Mouse (Mus musculus) embryonic facial prominence, embryonic 14.5 days (tissue): ENCODE measurements around the gene Wipi2. TPM values are rescaled to one million over a fixed set of nuclear protein-coding genes. Genes with fewer than 3 reads are reported as not detected.
A peak's percentile ranks its signal among the peaks of the same experiment; 100 is the strongest.

Source experiments
- ATAC-seq: fragments of 200-750 bp; cut with Nextera tagmentation; 2 replicates; pipeline ENCODE4 v1.8.0; 2017; ENCODE audit warnings: low read depth, moderate number of reproducible peaks, moderate TSS enrichment
- DNase-seq: peaks from one replicate; pipeline ENCODE4 v3.0.0-alpha.2; 2015; ENCODE audit warnings: low spot score
- H3K27ac ChIP-seq: fragments of 300-500 bp; sonication (generic); replicated peaks from 2 replicates; pipeline ENCODE4 v1.5.1; 2014; ENCODE audit warnings: low read depth, mild to moderate bottlenecking, low read length, moderate library complexity
- H3K27me3 ChIP-seq: fragments of 300-500 bp; sonication (generic); replicated peaks from 2 replicates; pipeline ENCODE4 v1.6.1; 2014; ENCODE audit warnings: low read length; ENCODE audit not compliant: control insufficient read depth, insufficient read depth
- H3K36me3 ChIP-seq: fragments of 300-500 bp; sonication (generic); 2 replicates; pipeline ENCODE4 v1.6.1; 2014; ENCODE audit warnings: low read length, mixed read lengths; ENCODE audit not compliant: control insufficient read depth, insufficient read depth
- H3K4me1 ChIP-seq: fragments of 300-500 bp; sonication (generic); 2 replicates; pipeline ENCODE4 v1.6.1; 2014; ENCODE audit warnings: antibody characterized with exemption, low read length; ENCODE audit not compliant: control insufficient read depth, insufficient read depth
- H3K4me2 ChIP-seq: fragments of 300-500 bp; sonication (generic); 2 replicates; pipeline ENCODE4 v1.6.1; 2014; ENCODE audit warnings: low read depth, mild to moderate bottlenecking, low read length, moderate library complexity, mixed read lengths
- H3K4me3 ChIP-seq: fragments of 300-500 bp; sonication (generic); 2 replicates; pipeline ENCODE4 v1.5.1; 2014; ENCODE audit warnings: low read depth, mild to moderate bottlenecking, low read length
- H3K9ac ChIP-seq: fragments of 300-500 bp; sonication (generic); 2 replicates; pipeline ENCODE4 v1.6.1; 2014; ENCODE audit warnings: low read depth, mild to moderate bottlenecking, low read length, moderate library complexity, mixed read lengths
- H3K9me3 ChIP-seq: fragments of 300-500 bp; sonication (generic); 2 replicates; pipeline ENCODE4 v1.6.1; 2016; ENCODE audit warnings: low read length; ENCODE audit not compliant: control insufficient read depth
- WGBS: fragments of 180-500 bp; shearing (Covaris S2); extraction: QIAGEN DNeasy Blood & Tissue Kit; methylation state at CpG from one replicate; pipeline ENCODE4 v1.1.7; 2014; 5-methylcytosine and 5-hydroxymethylcytosine counted together
- polyA plus RNA-seq: library from polyadenylated mRNA; unstranded; fragments of >200 nt; fragmentation: Nextera tagmentation; extraction: Ambion mirVana; gene quantifications from 2 replicates; pipeline ENCODE4 v1.2.1, GENCODE M21; 2014

The Wipi2 gene
- polyA plus RNA-seq, 1 experiment from 2014 or later, result 43.8 TPM

DNA sequence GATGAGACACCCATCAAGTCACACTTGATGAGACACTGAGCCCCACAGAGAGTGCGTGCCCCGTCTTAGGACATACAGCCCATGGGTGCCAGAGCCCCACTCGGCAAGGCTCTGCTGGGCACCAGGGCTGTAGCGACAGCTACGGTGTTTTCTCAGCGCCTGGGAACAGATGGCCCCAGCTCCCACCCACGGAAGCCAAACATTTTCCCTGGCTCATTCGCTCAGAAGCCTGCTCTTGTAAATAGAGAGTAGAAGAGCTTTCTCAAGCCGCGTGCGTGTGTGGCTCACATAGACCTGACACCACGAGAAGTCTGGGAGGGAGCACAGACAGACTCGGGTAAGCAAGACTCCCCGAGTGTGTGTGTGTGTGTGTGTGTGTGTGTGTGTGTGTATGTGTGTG is 64.8 kb downstream of the Wipi2 start, which contains the start of gene Slc29a4:
Gene Slc29a4 (plus strand): TSS at position 265 of the 400 bp plus-strand sequence.
- Histone ChIP-seq H3K9ac (no peak within 1 kb of the TSS), H3K4me2 (no peak within 1 kb of the TSS), H3K36me3 (no peaks in the 10 kb centered on the region), H3K4me1 (no peaks in the 10 kb centered on the region), H3K4me3 (no peak within 1 kb of the TSS), H3K27me3 (no peaks in the 10 kb centered on the region), H3K9me3 (no peaks in the 10 kb centered on the region), H3K27ac (no peak within 1 kb of the TSS)
- 65% methylated on average over 14 of the region's 14 CpGs for WGBS
- no peak for ATAC-seq
- no peak for DNase-seq

GRCm38 (mm10) chr5:142692971-142693737 is 65.7 kb downstream of the Wipi2 start:
- Histone ChIP-seq H3K36me3 (no peaks in the 10 kb centered on the region), H3K4me1 (no peaks in the 10 kb centered on the region), H3K9ac (no peak overlapping the region), H3K27me3 (no peaks in the 10 kb centered on the region), H3K9me3 (no peaks in the 10 kb centered on the region), H3K27ac (no peak overlapping the region), H3K4me3 (no peak overlapping the region), H3K4me2 (no peak overlapping the region)
- ATAC-seq (no peak), DNase-seq (no peak)
- 63% methylated on average over 12 of the region's 12 CpGs for WGBS

DNA sequence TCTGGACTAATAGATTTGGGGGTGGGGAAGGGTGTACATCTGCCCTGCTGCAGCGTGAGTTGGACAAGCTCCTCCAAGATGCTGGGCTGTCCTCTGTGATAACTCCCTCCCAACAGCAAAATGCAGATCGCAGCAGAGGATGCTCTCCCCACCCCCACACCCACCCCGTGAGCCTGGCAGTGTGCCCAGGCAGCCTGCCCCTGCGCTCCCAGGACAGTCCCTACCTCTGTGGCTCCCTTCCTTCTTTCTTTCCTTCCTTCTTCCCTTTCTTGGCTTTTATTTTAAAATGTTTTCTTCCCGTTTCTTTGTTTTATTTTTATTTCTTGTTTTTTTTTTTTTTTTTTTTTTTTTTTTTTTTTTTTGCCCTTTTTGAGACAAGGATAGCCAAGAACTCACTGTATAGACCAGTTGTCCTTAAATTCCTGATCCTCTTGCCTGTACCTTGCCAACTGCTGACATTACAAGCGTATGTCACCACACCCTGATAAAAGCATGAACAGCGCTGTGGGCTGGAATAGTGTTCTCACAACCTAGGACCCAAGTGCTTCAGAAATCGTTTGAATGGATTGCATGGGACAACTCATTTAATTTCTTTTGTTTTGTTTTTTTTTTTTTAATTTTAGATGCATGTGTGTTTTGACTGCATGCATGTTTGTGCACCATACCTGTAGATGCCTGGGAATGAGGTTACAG is 66.4 kb downstream of the Wipi2 start:
- Histone ChIP-seq H3K4me1 (no peaks in the 10 kb centered on the region), H3K4me3 (no peak overlapping the region), H3K9ac (no peak overlapping the region), H3K27ac (no peak overlapping the region), H3K27me3 (0 out of 2 replicates have a peak, but pooled peaks cover 3% of the 10 kb centered on the region), H3K9me3 (no peaks in the 10 kb centered on the region), H3K4me2 (no peak overlapping the region), H3K36me3 (no peaks in the 10 kb centered on the region)
- DNase-seq (no peak), ATAC-seq (no peak)
- WGBS, result 57% methylated on average over 8 of the region's 8 CpGs

GRCm38 (mm10) chr5:142694627-142695340 is 67.3 kb downstream of the Wipi2 start:
- Histone ChIP-seq H3K9me3 (no peaks in the 10 kb centered on the region), H3K27ac (no peak overlapping the region), H3K4me3 (no peak overlapping the region), H3K4me2 (no peak overlapping the region), H3K9ac (no peak overlapping the region), H3K27me3 (0 out of 2 replicates have a peak, but pooled peaks cover 3% of the 10 kb centered on the region), H3K4me1 (no peaks in the 10 kb centered on the region), H3K36me3 (no peaks in the 10 kb centered on the region)
- DNase-seq (peak; percentile 59), ATAC-seq (0 out of 2 replicates have a peak, but pooled peaks have one; percentile 41)
- 8% methylated on average over 12 of the region's 12 CpGs for whole genome bisulfite sequencing

DNA sequence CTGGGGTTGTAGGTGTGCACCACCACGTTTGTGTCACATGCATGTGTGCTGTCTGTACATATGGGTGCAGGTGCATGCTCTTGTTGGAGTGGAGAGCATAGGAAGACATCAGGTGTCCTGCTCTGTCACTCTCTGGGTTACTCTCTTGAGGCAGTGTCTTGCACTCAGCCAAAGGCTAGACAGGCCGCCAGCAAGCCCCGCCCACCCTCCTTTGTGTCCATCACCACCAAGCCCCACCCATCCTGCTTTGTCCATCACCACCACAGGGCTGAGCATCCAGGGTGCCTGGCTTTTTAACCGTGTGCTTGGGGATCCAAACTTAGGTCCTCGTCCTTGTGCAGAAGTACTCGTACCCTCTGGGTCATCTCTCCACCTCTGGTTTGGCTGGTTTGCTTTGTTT is 68.8 kb downstream of the Wipi2 start:
- Histone ChIP-seq H3K4me2 (no peak overlapping the region), H3K9me3 (no peaks in the 10 kb centered on the region), H3K36me3 (no peaks in the 10 kb centered on the region), H3K9ac (no peak overlapping the region), H3K4me1 (no peaks in the 10 kb centered on the region; the same call in 1 of the 2 replicates), H3K27me3 (peaks cover 7% of the 10 kb centered on the region; the same call in 1 of the 2 replicates), H3K27ac (no peak overlapping the region), H3K4me3 (no peak overlapping the region)
- 19% methylated on average over 6 of the region's 6 CpGs for WGBS
- DNase-seq (no peak), ATAC-seq (no peak)

- peak; percentile 55 for DNase-seq
- no peak overlapping the region for H3K4me2 ChIP-seq
- no peak for ATAC-seq
- H3K36me3 ChIP-seq, result no peaks in the 10 kb centered on the region
- peaks cover 12% of the 10 kb centered on the region; the same call in 1 of the 2 replicates for H3K27me3 ChIP-seq
- WGBS, result 59% methylated on average over 6 of the region's 6 CpGs
- H3K27ac ChIP-seq, result no peak overlapping the region
- peaks cover 6% of the 10 kb centered on the region; the same call in 1 of the 2 replicates for H3K4me1 ChIP-seq
- no peak overlapping the region for H3K4me3 ChIP-seq
- H3K9me3 ChIP-seq, result no peaks in the 10 kb centered on the region
- no peak overlapping the region for H3K9ac ChIP-seq
These were observed 69.4 kb downstream of the Wipi2 start for GRCm38 (mm10) chr5:142696865-142697264.

DNA sequence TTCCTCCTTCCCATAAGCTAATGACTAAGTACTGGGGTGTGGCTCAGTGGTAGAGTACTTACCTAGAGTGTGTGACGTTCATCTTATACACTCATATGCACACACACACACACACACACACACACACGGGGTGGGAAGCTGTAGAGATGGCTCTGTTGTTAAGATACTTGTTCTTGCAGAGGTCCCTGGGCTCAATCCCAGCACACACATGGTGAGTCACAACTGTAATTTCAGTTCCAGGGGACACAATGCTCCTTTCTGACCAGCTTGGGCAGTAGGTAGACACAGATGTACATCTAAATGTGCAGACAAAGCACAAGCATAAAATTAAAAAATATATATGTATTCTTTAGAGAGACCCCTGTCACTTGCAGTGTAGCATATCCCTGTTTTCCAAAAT is 70.2 kb downstream of the Wipi2 start:
- Histone ChIP-seq H3K27ac (no peak overlapping the region), H3K36me3 (no peaks in the 10 kb centered on the region), H3K4me2 (no peak overlapping the region), H3K4me3 (no peak overlapping the region), H3K4me1 (peaks cover 6% of the 10 kb centered on the region; the same call in 1 of the 2 replicates), H3K27me3 (peaks cover 12% of the 10 kb centered on the region; the same call in 1 of the 2 replicates), H3K9me3 (no peaks in the 10 kb centered on the region), H3K9ac (no peak overlapping the region)
- ATAC-seq (no peak), DNase-seq (no peak)
- 55% methylated on average over 2 of the region's 2 CpGs for WGBS

DNA sequence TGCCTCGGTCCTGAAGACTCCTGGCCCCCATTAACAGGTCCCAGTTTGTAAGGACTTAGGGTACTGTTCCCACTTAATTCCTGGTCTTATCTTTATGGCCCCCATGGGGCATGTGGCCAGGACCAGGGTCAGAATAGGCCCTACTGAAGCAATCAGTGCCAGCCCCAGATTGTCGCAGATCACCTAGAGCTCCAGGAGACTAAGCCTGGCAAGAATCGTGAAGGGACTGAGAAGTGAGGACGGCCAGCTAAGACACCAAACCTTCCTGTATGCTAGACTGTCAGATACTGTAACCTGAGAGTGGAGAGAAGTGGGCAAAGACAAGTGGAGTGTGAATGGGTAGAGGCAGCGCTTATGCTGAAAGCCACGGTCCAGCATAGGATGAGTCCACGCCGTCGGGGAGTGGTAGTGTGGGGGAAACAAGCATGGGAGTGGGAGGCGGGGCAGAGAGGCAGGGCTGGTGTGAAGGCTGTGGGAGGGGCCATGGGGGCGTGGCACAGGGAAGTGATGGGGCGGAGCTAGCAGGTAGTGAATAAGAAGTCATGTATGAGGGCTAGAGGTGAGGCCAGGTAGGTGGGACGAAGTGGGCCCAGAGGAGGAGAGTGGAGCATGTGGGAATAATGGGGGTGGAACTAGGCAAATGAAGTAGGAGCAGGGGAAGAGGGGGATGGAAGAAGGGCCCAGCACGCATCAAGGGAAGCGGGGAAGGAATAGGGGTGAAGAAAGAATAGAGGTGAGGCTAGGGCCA is 73.5 kb downstream of the Wipi2 start:
- H3K4me1 ChIP-seq, result peaks cover 6% of the 10 kb centered on the region; the same call in 1 of the 2 replicates
- H3K27ac ChIP-seq, result no peak overlapping the region
- DNase-seq, result no peak
- H3K9me3 ChIP-seq, result no peaks in the 10 kb centered on the region
- H3K4me2 ChIP-seq, result peak overlapping the region; percentile 98
- peak; percentile 45 for ATAC-seq
- 6% methylated on average over 14 of the region's 15 CpGs for WGBS
- peak overlapping the region; percentile 59; the same call in 1 of the 2 replicates for H3K4me3 ChIP-seq
- H3K36me3 ChIP-seq, result no peaks in the 10 kb centered on the region
- H3K27me3 ChIP-seq, result peaks cover 12% of the 10 kb centered on the region
- no peak overlapping the region for H3K9ac ChIP-seq
